Mouse (Mus musculus): ENCODE measurements around the gene Supt3. TPM values are rescaled to one million over a fixed set of nuclear protein-coding genes. Genes with fewer than 3 reads are reported as not detected.

The Supt3 gene
- polyA plus RNA-seq, 1 experiment: 8.9 TPM

DNA sequence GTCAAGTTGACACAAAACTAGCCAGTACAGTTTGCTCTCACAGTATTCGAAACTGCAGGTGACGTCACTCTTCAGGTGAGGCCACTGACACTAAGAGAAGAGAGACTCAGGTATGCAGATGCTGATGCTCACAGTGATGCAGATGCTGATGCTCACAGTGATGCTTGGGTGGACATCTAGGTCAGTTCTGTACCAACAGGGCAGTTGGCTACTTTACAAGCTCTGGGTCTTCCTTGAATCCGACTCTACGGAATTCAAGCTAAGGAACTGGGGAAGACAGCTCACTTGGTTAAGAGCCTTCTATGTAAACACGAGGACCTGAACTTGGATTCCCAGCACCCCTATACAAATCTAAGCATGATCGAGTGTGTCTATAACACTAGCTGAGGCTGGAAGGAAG, 359.5 kb downstream of the Supt3 start:
- no peak for DNase-seq (ENCODE audit: low read depth)
- no peak for TF ChIP-seq CTCF (IDR thresholded peaks at IDR 0.05; ENCODE audit: borderline replicate concordance, extremely low read depth, insufficient read depth, insufficient read length)

DNA sequence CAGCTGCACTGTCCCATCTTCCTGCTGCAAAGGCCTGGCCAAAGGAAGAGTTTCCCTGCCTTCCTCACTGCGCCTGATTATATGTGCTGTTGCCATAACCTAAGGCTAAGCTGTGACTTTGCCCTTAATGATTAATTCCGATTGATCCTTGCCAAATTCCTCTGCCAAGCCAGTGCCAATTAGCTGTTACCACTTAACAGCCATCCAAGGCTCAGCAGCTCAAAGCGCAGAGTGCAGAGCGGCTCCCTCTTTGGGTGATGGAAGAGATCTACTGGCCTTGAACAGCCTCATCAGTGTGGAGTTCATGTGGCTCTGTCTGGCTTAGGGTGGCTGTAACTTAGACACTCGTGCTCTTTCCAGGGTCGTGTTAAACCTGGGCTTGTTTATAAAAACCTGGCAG, 366.1 kb downstream of the Supt3 start:
- TF ChIP-seq CTCF (IDR thresholded peaks at IDR 0.05; ENCODE audit: borderline replicate concordance, extremely low read depth, insufficient read depth, insufficient read length) (no peak), POLR2A (IDR thresholded peaks at IDR 0.05; ENCODE audit: borderline replicate concordance, extremely low read depth, insufficient read depth, insufficient read length, poor library complexity, severe bottlenecking) (no peak)
- DNase-seq (ENCODE audit: low read depth): peak; percentile 54

DNA sequence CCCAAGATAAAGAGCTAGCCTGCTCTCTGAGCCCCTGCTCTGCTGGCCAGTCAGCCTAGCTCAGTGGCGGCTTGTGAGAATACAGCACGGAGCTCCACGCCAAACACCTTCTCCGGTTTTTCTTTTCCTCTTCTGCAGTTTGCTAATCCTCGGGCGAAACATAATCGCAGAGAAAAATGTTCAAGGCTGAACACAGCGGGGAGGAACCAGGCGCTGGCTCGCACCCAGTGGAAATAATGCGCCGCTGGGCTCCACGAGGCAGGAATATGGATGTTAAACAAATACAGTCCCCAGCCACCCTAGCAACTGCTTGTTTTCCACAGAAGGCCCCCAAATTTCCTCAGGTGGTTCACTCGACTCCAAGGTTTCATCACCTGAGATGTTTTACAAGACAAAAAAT, 367.7 kb downstream of the Supt3 start:
- no peak for TF ChIP-seq CTCF (IDR thresholded peaks at IDR 0.05; ENCODE audit: borderline replicate concordance, extremely low read depth, insufficient read depth, insufficient read length)
- no peak for TF ChIP-seq POLR2A (IDR thresholded peaks at IDR 0.05; ENCODE audit: borderline replicate concordance, extremely low read depth, insufficient read depth, insufficient read length, poor library complexity, severe bottlenecking)
- peak; percentile 25 for DNase-seq (ENCODE audit: low read depth)

DNA sequence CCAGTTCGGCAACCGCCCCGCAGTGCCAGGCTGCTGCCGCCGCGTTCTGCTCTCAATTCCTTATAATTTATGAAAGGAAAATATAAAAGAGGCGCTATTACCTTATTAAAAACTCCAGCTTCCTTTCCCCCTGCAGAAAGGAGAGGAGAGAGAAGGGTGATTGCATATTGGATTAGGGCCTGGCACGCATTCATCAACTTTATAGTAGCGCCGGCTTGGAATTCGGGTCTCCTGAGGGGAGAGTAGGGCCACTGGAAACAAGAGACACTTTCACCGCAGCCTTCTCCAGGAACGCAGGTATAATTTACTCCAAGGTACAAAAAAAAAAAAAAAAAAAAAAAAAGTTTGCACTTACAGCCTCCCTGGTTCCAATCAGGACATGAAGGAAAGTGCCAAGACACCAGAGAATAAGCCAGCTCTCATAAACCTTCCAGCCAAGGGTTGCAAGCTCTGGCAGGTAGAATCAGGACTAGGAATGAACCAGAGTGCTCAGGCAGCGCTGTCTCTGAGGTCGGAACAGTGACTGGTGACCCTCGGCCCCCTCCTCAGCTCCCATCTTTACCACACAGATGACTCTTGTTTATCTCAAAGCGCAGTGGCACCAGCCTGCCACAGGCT, 374.5 kb downstream of the Supt3 start:
- DNase-seq (ENCODE audit: low read depth): no peak
- TF ChIP-seq CTCF (IDR thresholded peaks at IDR 0.05; ENCODE audit: borderline replicate concordance, extremely low read depth, insufficient read depth, insufficient read length) (no peak), POLR2A (IDR thresholded peaks at IDR 0.05; ENCODE audit: borderline replicate concordance, extremely low read depth, insufficient read depth, insufficient read length, poor library complexity, severe bottlenecking) (no peak)

DNA sequence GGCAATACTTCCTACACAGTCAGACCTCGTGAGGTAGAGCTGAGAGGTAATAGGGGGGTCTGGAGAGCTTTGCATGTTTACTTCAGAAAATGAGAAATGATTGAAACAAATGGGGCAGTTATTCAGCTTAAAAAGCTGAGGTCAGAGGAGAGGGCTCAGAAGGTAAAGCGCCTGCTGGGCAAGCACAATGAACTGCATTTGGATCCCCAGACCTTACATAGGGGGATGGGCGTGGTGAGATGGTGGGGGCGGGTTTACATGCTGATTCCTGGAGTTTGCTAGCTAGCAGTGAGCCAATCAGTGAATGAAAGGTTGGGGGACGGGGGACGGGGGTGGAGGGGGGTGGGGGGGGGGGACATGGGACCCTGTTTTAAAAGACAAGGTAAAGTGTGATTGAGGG, 376.8 kb downstream of the Supt3 start:
- DNase-seq (ENCODE audit: low read depth): no peak
- no peak for TF ChIP-seq POLR2A (IDR thresholded peaks at IDR 0.05; ENCODE audit: borderline replicate concordance, extremely low read depth, insufficient read depth, insufficient read length, poor library complexity, severe bottlenecking)
- TF ChIP-seq CTCF (IDR thresholded peaks at IDR 0.05; ENCODE audit: borderline replicate concordance, extremely low read depth, insufficient read depth, insufficient read length): no peak

DNA sequence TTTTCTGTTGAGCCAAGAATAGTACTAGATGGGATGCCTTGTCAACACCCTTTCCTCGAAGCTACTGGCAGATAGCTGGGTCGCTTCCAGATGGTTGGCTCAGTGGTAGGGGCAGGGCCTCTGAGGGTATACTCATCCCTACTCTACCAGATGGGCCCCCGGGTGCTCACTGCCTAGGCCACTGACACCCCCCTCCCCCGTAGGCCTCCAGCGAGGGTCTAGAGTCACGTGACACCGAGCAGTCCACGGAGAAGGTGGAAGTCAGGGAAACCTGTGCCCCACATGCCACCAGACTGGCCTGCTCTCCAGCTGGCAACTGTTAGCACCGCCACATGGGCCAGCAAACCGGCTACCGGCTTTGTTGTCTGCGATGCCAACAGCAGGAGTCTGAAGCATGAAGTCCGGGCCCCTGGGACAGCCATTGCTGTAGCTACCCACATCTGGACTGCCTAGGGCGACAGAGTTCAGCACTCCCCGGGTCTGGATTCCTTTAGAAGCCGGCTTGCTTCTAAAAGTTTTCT, 381.3 kb downstream of the Supt3 start:
- TF ChIP-seq CTCF (IDR thresholded peaks at IDR 0.05; ENCODE audit: borderline replicate concordance, extremely low read depth, insufficient read depth, insufficient read length) (no peak), POLR2A (IDR thresholded peaks at IDR 0.05; ENCODE audit: borderline replicate concordance, extremely low read depth, insufficient read depth, insufficient read length, poor library complexity, severe bottlenecking) (no peak)
- no peak for DNase-seq (ENCODE audit: low read depth)

DNA sequence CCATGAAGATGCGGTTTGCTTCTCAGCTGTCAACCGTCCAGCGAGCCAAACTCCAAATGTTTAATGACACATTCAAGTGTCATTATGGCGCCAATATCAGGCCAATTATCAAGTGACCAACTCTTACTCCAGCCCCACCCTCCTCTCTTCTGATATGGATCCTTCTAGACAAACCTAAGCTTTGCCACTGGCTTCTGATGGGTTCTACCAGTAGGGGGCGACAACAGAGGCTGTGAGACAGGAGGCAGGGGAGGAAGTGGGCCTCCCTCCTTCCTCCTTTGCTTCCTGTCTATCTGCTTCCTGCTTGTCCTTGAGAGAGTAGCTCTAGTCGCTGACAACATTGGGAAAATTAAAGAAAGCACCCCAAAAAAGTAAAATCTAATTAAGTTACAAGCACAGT, 383.7 kb downstream of the Supt3 start:
- DNase-seq (ENCODE audit: low read depth): no peak
- TF ChIP-seq CTCF (IDR thresholded peaks at IDR 0.05; ENCODE audit: borderline replicate concordance, extremely low read depth, insufficient read depth, insufficient read length): peak; percentile 24; the same call in 1 of the 2 replicates
- no peak for TF ChIP-seq POLR2A (IDR thresholded peaks at IDR 0.05; ENCODE audit: borderline replicate concordance, extremely low read depth, insufficient read depth, insufficient read length, poor library complexity, severe bottlenecking)

DNA sequence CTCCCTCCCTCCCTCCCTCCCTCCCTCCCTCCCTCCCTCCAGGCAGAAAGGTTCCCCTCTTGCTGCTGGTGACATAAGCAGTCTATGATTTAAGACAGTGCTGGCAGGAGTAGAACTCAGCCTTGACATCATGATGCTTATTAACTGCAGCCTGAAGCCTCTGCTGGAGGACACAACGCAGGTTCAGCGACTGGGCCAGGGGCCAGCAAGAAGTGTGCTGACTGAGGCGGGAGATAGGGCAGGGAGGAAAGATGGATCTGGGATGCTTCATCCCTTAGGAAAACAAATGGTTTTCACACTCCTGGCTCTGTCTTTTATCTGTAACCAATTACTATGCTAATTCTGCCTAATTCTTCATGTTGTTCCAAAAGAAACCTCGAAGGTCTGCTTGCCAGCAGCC, 388.8 kb downstream of the Supt3 start:
- TF ChIP-seq CTCF (IDR thresholded peaks at IDR 0.05; ENCODE audit: borderline replicate concordance, extremely low read depth, insufficient read depth, insufficient read length) (no peak), POLR2A (IDR thresholded peaks at IDR 0.05; ENCODE audit: borderline replicate concordance, extremely low read depth, insufficient read depth, insufficient read length, poor library complexity, severe bottlenecking) (no peak)
- peak; percentile 56 for DNase-seq (ENCODE audit: low read depth)

Other genes with a start within 250 kb of the Supt3 start
- gene Runx2, start 37.6 kb downstream of the Supt3 start, polyA plus RNA-seq (2012; rRNA removed): 0.73 and 2.6 TPM in 2 replicates